8 mouse cellular contexts compared by ENCODE assay signal in genomic region chr10:126869372-126870318, GRCm38 (mm10). TPM values are rescaled to one million over a fixed set of nuclear protein-coding genes. Genes with fewer than 3 reads are reported as not detected.
A peak's percentile ranks its signal among the peaks of the same experiment; 100 is the strongest.
DNase-seq lines count a peak whose midpoint lies in the region; ATAC-seq and TF ChIP-seq lines count a peak whose summit lies in the region.

No protein-coding gene starts in this region.

- H3K4me2 ChIP-seq in hindbrain, embryonic 14.5 days (replicated peaks) = peak overlapping the region; percentile 32

- H3K36me3 ChIP-seq in hindbrain, embryonic 14.5 days (replicated peaks; ENCODE audit: control insufficient read depth, insufficient read depth) = no peaks in the 10 kb centered on the region

- peak overlapping the region; percentile 3; the same call in 1 of the 2 replicates for H3K9ac ChIP-seq in hindbrain, embryonic 14.5 days

- no peak overlapping the region for H3K4me3 ChIP-seq in hindbrain, embryonic 14.5 days (replicated peaks; ENCODE audit: low read length)

- TF ChIP-seq CTCF in Patski (IDR thresholded peaks at IDR 0.05) = peak; percentile 97

- no peaks in the 10 kb centered on the region for H3K27me3 ChIP-seq in Patski
- no peaks in the 10 kb centered on the region for H3K27me3 ChIP-seq in hindbrain, embryonic 14.5 days (ENCODE audit: control insufficient read depth, insufficient read depth, low read length)

- 27% methylated on average over 23 of the region's 23 CpGs for WGBS in hindbrain, embryonic 14.5 days

- peak; percentile 67 for ATAC-seq in Patski
- ATAC-seq in hindbrain, embryonic 14.5 days (ENCODE audit: low FRiP score) = peak; percentile 77; the same call in 1 of the 2 replicates

- CTCF ChIA-PET in Patski (lab: Charles Lee) = interaction anchor here (0.7 to 1.3 kb wide), 3 partner anchors 16 to 244 kb away, joined by 3 read pairs; no protein-coding TSS in a partner anchor

- in situ Hi-C loops in Patski (cut with MboI; ENCODE audit: low pct_unique_long_range_greater_than_20kb) = loop anchor here (25.0 kb wide), 1 partner anchor 1132 kb away; no protein-coding TSS in a partner anchor

- H3K4me1 ChIP-seq in hindbrain, embryonic 14.5 days (replicated peaks; ENCODE audit: control insufficient read depth, insufficient read depth, low read length) = no peaks in the 10 kb centered on the region

- H3K9me3 ChIP-seq in hindbrain, embryonic 14.5 days (ENCODE audit: control insufficient read depth, low read length) = no peaks in the 10 kb centered on the region

- H3K27ac ChIP-seq in hindbrain, embryonic 14.5 days = no peak overlapping the region

- POLR2A ChIA-PET in Patski (lab: Charles Lee) = no interaction called here

- DNase-seq in Patski (ENCODE audit: low read depth, low spot score) = no peak
- peak; percentile 90 to 91 for DNase-seq in cerebellum, postnatal 10 days
- DNase-seq in frontal cortex, postnatal 14 days (ENCODE audit: low spot score in 2 of 2) = peak; percentile 53 to 81
- peak; percentile 80 for DNase-seq in hindbrain, embryonic 14.5 days (ENCODE audit: low spot score)
- peak; percentile 77 to 85 for DNase-seq in layer of hippocampus, postnatal 36 days
- peak; percentile 81 for DNase-seq in lung, postnatal 36 days
- peak; percentile 73 for DNase-seq in retina, postnatal 1 day
- peak; percentile 24 for DNase-seq in urinary bladder, postnatal 10 days (ENCODE audit: low spot score)

RNA-seq across cellular contexts. Expression of gene Atp23, which starts 31.5 kb away (rescaled TPM):
- 14.5 TPM for polyA plus RNA-seq in Patski (2021)
- polyA plus RNA-seq in hindbrain, embryonic 14.5 days (2014; fragmentation: Nextera tagmentation; extraction: Ambion mirVana) = 15.9 and 16.5 TPM in 2 replicates
- 1 to 10 TPM; 9.2 to 9.5 TPM for total RNA-seq in layer of hippocampus, postnatal 36 days (2021)
